Mouse (Mus musculus) Muller cell, postnatal 12 days (primary cell): ENCODE measurements around the gene Dctpp1.

ENCODE experiments used
- DNase-seq: peaks from one replicate; pipeline ENCODE4 v3.0.0-alpha.2; 2015; ENCODE audit errors: inconsistent ontology term

Gene Dctpp1

DNA sequence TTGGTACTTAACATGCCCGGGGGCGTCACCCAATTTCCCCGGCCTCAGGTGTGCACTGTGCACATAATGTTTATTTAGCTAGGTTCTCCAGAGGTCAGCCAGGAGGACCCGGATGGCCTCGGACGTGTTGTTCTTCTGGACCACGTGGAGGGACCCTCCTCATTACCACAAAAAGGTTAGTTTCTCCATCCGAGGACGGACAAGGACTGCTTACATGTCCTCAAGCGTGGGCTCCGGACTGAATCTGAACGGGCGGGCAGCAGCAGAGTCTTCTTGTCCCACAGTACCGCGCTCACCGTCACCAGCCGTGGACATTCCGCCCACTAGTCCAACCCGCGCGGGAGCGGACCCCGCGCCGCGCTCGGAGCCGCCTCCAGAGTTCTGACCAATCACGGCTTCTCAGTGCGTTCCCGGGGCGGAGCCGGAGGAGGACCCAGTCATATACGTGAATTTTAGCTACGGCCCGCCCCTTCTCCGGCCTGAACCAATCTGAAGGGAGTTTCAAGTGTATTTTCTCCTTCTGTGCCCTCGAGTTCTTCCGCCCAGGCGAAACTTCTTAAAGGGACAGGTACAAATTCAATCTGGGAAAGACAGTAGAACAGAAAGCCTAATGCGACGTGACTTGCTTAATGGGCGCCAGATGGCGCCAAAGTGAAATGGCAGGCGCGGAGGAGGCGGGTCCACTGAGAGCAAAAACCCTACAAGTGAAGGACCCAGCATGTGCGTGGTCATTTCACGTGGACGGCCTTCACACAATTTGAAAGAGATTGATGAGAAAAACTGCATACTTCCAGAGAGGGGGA, at the start of gene Dctpp1:
Gene Dctpp1, minus strand, starts transcription at position 401 of the 803 bp plus-strand sequence.
- DNase-seq = peak; percentile 99

DNA sequence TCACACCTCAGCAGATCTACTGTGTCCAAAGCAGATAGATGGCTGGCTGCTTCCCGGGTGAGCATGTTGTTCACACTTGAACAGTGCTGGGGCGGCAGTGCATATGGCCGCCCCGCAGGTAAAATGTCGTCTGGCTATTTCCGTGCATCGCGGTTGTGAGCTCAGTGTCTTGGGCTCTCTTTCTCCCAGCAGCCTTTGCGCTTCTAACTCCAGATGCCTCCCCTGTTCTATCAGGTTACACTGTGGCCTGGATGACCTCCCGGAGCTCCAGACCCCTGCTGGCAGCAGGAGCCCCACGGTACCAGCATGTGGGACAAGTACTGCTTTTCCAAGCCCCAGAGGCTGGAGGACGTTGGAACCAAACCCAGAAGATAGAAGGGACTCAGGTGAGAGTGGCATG, 49.4 kb upstream of the Dctpp1 start:
- no peak for DNase-seq

- peak; percentile 50 for DNase-seq
Measured at GRCm38 (mm10) chr7:127308887-127309286, 48.4 kb upstream of the Dctpp1 start.

DNA sequence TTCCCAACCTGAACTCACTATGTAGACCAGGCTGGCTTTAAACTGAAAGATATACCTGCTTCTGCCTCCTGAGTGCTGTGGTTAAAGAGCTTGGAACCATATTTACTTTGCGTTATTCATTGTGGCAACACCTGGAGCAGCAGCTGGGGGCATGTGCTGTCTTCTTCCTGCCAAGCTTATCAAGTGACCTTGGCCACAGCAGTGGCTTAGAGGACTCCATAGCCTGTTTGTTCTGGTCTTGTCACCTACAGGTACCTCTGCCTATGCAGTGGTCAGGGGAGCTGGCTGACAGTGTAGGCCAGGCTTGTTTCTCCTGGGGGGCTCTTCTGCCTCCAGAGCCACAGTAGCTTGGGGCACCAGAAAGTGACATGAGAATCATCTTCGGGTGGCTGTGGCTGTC, 47.9 kb upstream of the Dctpp1 start:
- DNase-seq = no peak

- no peak for DNase-seq
Measured at GRCm38 (mm10) chr7:127297586-127298193, 37.2 kb upstream of the Dctpp1 start.

- no peak for DNase-seq
Measured at GRCm38 (mm10) chr7:127296786-127297555, 36.5 kb upstream of the Dctpp1 start.

DNA sequence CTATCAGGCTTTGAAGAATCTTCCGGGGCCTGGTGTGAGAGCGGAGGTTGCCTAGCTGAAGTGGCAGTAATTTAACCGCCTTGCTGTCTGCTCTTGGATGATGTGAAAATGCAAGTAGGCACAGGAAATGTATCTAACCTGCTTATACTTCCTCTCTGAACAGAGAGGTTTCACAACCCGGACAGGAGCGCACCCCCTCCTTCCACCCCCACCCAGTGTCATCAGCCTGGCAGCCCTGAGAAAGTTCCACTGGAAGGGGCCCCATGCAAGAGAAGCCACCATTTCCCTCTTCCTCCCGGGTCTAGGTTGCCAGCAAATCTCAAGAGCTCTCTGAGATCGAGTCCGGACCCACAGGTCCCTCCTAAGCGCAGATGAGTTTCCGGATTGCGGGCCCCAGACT, 35.6 kb upstream of the Dctpp1 start, which contains the start of gene Itgal:
Gene Itgal, plus strand, starts transcription at position 163 of the 400 bp plus-strand sequence.
- no peak for DNase-seq

DNA sequence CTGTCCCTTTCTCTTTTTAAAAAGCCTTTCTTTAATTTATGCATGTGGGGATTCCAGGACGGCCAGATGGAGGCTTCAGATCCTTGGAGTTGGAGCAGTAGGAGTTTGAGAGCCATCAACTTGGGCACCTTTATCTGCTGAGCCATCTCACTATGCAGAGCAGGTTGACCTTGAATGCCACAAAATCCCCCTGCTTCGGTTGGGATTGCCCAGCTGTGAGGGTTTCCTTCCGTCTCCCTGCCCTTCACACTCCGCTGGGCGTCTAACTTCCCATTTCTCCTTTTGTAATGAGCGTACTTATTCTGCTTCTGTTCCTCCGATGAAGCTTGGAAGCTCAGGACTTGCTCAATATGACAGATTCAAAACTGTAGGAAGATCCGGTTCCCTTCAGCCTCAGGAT, 29.6 kb upstream of the Dctpp1 start:
- DNase-seq = peak; percentile 23

GRCm38 (mm10) chr7:127289306-127289705, 28.8 kb upstream of the Dctpp1 start:
- no peak for DNase-seq

DNA sequence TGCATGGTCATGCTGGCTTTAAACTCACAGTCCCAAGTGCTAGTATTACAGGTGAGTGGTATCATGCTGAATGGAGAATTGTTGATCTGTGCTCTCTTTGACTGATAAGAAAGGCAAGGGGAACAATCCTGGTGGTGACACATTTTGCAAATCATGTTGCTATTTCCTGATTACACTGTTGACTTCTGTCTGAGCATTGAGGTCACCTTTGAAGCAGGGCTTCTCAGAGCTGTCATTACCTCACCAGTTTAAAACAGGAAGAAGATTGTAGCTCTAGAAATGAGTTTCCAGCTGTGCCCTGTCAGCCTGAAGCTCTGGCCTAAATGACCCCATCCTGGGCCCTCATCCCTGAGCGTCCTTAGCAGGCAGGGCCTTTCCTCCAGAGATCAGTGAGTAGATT, 27.4 kb upstream of the Dctpp1 start:
- no peak for DNase-seq

DNA sequence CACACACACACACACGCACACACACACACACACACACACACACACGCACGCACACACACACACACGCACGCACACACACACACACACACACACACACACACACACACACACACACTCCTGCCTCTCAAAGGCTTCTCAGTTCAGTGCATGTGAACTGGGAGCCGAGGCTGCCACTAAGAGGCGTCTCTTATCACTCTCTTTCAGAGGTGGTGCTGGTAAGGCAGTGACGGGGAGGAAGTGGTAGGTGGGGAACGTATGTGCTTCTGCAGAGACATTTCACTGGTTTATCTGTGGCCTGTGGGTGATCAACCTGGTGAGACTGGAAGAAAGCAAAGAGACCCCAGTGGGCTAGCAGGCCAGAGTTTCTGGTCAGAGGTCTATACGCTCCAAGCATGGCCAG, 24.6 kb upstream of the Dctpp1 start:
- DNase-seq = no peak

GRCm38 (mm10) chr7:127282190-127282589, 21.7 kb upstream of the Dctpp1 start:
- no peak for DNase-seq

DNA sequence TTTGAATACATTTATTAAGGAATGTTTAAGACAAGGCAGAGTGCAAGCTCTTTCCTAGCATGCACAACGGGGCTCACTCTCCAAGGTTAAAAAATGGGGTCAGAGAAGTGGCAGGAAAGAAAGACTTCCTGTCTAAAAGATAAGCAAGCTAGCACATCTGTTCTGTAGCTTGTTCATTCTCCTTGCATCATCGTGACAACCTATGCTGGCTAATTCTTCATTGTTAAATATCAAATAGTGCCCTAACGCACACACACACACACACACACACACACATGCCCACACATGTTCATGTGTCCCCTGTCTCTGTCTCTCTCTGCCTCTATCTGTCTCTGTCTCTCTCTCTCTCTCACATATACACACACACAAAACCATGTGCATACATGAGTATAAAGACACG, 20.6 kb upstream of the Dctpp1 start:
- DNase-seq = no peak

GRCm38 (mm10) chr7:127280092-127280491, 19.6 kb upstream of the Dctpp1 start:
- no peak for DNase-seq

GRCm38 (mm10) chr7:127278311-127278710, 17.8 kb upstream of the Dctpp1 start:
- DNase-seq = peak; percentile 26

DNA sequence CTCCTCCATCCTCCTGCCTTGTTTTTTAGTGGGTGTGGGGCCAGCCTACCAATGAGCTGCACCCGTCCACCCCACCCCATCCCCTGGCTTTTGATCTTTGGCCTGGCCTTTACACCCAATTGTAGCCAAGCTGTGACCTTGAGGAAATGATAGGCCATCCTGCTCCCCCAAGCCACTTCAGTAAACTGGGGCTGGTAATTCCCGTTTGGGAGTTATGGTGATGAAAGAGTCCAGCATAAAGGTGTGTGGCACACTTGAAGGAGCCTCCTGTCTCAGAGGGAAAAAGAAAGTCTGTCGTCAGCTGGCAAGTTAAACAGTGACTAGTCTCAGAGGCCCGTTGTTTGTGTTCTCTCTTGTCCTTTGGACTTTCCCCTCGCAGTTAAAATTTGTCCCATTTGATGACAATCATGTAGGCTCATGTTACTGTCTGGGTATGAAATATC, 16.0 kb upstream of the Dctpp1 start:
- DNase-seq = no peak

- DNase-seq = peak; percentile 89
Measured at GRCm38 (mm10) chr7:127273925-127274789, 13.6 kb upstream of the Dctpp1 start, which contains the start of gene Sephs2. Sephs2 (minus strand) TSS chr7:127274055.

DNA sequence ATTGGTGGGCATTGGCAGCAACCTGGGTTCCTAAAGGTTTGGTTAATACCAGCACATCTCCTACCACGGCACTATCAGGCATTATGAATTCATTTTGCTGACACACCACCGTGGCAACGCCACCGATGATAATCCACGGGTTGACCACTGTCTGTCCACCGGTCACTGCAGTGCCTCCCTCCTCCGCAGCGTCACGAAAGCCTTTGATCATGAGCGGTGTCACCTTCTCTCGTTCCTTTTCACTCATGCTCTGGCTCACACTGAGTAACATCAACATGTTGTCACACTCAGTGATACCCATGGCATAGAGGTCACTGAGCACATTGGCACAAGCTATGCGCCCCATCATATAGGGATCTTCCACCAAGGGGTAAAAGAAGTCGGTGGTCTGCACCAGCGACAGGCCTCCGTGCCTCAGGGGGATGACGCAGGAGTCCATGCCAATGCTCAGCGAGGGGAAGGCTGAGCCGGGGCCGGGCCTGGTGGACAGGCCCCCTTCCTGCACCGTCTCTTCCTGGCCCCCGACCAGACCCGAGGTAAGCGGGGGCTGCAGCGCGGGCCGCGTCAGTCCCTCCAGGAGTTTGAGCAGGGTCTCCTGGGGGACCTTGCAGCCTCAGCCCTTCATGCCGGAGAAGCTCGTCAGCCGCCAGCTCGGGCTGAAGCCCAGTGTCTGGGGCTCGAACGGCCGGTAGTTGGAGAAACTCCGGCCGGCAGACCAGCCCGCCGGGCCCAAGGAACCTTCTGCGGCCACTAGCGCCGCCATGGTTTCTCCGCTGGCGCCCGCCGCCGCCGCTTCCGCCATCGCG, 12.8 kb upstream of the Dctpp1 start:
- peak; percentile 65 for DNase-seq

- DNase-seq = no peak
Measured at GRCm38 (mm10) chr7:127272566-127272965, 12.1 kb upstream of the Dctpp1 start.

DNA sequence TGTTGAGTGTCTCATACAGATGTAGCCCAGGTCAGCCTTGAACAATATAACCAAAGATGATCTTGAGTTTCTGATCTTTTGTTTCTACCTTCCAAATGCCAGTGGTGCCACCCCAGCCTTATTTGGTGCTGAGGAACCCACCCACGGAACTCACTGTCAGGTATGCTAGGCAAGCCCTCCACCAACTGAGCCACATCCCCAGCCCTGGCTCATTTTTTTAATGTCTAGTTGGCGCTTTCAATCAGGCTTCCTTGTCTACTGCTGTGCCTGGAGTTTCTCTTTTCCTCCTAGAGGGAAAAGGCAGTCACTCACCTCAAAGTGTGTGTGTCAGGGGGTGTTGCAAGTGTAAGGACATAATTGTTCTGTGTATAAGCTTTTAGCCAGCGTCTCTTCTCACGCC, 10.6 kb upstream of the Dctpp1 start:
- no peak for DNase-seq

DNA sequence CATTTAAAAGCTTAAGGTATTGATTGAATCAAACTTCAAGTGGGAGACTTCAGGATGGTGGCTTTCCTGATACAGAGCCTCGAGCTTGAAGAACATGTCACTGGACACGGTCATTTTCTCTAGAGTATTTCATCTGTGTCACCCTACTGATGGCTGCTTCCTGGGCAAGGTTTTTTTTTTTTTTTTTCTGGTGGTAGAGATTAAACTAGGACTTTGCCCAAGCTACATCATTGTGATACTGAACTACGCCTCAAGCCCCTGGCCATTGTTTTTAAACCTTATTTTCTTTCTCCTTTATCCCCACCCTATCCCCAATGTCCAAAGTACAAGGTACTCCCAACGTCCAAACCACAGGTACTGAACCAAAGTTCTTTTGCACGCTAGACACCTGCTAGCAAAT, 10.2 kb upstream of the Dctpp1 start:
- no peak for DNase-seq
